ENCODE assay signal across 8 mouse cellular contexts in the genomic region with DNA sequence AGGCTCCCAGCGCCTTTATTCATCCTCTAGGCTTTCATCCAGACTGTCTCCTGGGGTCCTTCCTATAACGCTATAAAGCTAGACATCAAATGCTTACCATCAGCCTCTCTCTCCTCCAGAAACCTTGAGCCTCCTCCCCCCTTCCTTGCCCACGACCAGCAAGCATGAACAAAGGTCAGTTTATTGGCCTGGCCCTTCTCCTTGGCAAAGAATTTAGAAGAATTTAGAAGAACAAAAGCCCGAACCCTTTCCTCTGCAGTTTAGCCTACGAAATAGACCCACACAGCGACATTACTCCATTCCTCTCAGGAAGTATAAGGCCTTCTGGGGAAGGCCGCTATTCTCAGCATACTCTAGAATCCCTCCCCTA. TPM values are rescaled to one million over a fixed set of nuclear protein-coding genes. Genes with fewer than 3 reads are reported as not detected.
DNase-seq lines count a peak whose midpoint lies in the region; ATAC-seq and TF ChIP-seq lines count a peak whose summit lies in the region.

No protein-coding gene starts in this region.

- no peak overlapping the region for H3K4me3 ChIP-seq in kidney, adult 2 months (ENCODE audit: insufficient read depth, low read depth, low read length)
- peak overlapping the region; percentile 13 for H3K4me3 ChIP-seq in bone marrow, adult 2 months (replicated peaks; ENCODE audit: control insufficient read depth, low read depth, low read length)
- H3K4me3 ChIP-seq in hindbrain, embryonic 11.5 days (ENCODE audit: low read depth, low read length) = peak overlapping the region; percentile 26
- peak overlapping the region; percentile 17 for H3K4me3 ChIP-seq in midbrain, embryonic 11.5 days (ENCODE audit: low read depth, low read length)

- peak overlapping the region; percentile 96 for H3K27ac ChIP-seq in kidney, adult 2 months (ENCODE audit: insufficient read depth, low read depth, low read length)
- H3K27ac ChIP-seq in bone marrow, adult 2 months (ENCODE audit: control insufficient read depth, insufficient read depth, low read depth, low read length, poor library complexity) = peak overlapping the region; percentile 72; the same call in 1 of the 2 replicates
- peak overlapping the region; percentile 85 for H3K27ac ChIP-seq in hindbrain, embryonic 11.5 days (ENCODE audit: low read depth, low read length)
- peak overlapping the region; percentile 55 for H3K27ac ChIP-seq in midbrain, embryonic 11.5 days (ENCODE audit: low read depth, low read length)

- no peaks in the 10 kb centered on the region for H3K27me3 ChIP-seq in kidney, adult 2 months (replicated peaks; ENCODE audit: control insufficient read depth, insufficient read depth, low read length)
- no peaks in the 10 kb centered on the region for H3K27me3 ChIP-seq in hindbrain, embryonic 11.5 days (ENCODE audit: control insufficient read depth, insufficient read depth, low read length)
- H3K27me3 ChIP-seq in midbrain, embryonic 11.5 days (ENCODE audit: control insufficient read depth, insufficient read depth, low read length) = no peaks in the 10 kb centered on the region

- H3K4me1 ChIP-seq in kidney, adult 2 months (ENCODE audit: control insufficient read depth, insufficient read depth, low read length) = peaks cover 34% of the 10 kb centered on the region
- peaks cover 2% of the 10 kb centered on the region; the same call in 1 of the 2 replicates for H3K4me1 ChIP-seq in bone marrow, adult 2 months (ENCODE audit: control insufficient read depth, insufficient read depth, low read length)
- peaks cover 3% of the 10 kb centered on the region for H3K4me1 ChIP-seq in hindbrain, embryonic 11.5 days (replicated peaks; ENCODE audit: control insufficient read depth, insufficient read depth, low read length)
- H3K4me1 ChIP-seq in midbrain, embryonic 11.5 days (ENCODE audit: control insufficient read depth, insufficient read depth, low read length) = peaks cover 8% of the 10 kb centered on the region

- no peak for TF ChIP-seq CTCF in kidney, adult 2 months (conservative IDR thresholded peaks at IDR 0.05; ENCODE audit: insufficient read depth, insufficient read length, low read depth, low read length)
- no peak for TF ChIP-seq CTCF in bone marrow, adult 2 months (IDR thresholded peaks at IDR 0.05; ENCODE audit: control insufficient read depth, insufficient read depth, low read length)

- peak; percentile 87 for DNase-seq in kidney, adult 2 months
- DNase-seq in kidney, postnatal 25 days = no peak
- DNase-seq in hindbrain, embryonic 11.5 days (ENCODE audit: low spot score) = no peak
- DNase-seq in midbrain, embryonic 11.5 days (ENCODE audit: low spot score, missing footprints) = no peak
- no peak for DNase-seq in urinary bladder, postnatal 4 days (ENCODE audit: low spot score in 2 of 2)
- DNase-seq in frontal cortex, postnatal 14 days (ENCODE audit: low spot score in 2 of 2) = no peak
- DNase-seq in lung, postnatal 14 days = no peak

- ATAC-seq in hindbrain, embryonic 11.5 days (ENCODE audit: low FRiP score) = no peak
- ATAC-seq in midbrain, embryonic 11.5 days (ENCODE audit: low FRiP score) = no peak; the same call in 1 of the 2 replicates

- TF ChIP-seq POLR2A in kidney, adult 2 months (IDR thresholded peaks at IDR 0.05; ENCODE audit: low read depth, low read length) = no peak
- TF ChIP-seq POLR2A in bone marrow, adult 2 months (IDR thresholded peaks at IDR 0.05; ENCODE audit: borderline replicate concordance, control insufficient read depth, low read depth, low read length) = no peak

- H3K36me3 ChIP-seq in kidney, adult 2 months (ENCODE audit: control insufficient read depth, insufficient read depth, low read length) = no peaks in the 10 kb centered on the region
- no peaks in the 10 kb centered on the region for H3K36me3 ChIP-seq in hindbrain, embryonic 11.5 days (ENCODE audit: control insufficient read depth, insufficient read depth, low read length)
- H3K36me3 ChIP-seq in midbrain, embryonic 11.5 days (ENCODE audit: control insufficient read depth, insufficient read depth, low read length) = no peaks in the 10 kb centered on the region

- H3K9ac ChIP-seq in hindbrain, embryonic 11.5 days (ENCODE audit: low read depth, low read length) = peak overlapping the region; percentile 72
- peak overlapping the region; percentile 69 for H3K9ac ChIP-seq in midbrain, embryonic 11.5 days (ENCODE audit: low read length)

- peak overlapping the region; percentile 63 for H3K4me2 ChIP-seq in hindbrain, embryonic 11.5 days (replicated peaks; ENCODE audit: low read depth, low read length)
- peak overlapping the region; percentile 42 for H3K4me2 ChIP-seq in midbrain, embryonic 11.5 days

- WGBS in kidney, adult 2 months = 19% methylated on average over 7 of the region's 7 CpGs
- WGBS in bone marrow, adult 2 months = 34% methylated on average over 7 of the region's 7 CpGs
- 54% methylated on average over 7 of the region's 7 CpGs for WGBS in hindbrain, embryonic 11.5 days
- 50% methylated on average over 7 of the region's 7 CpGs for WGBS in midbrain, embryonic 11.5 days

- no peaks in the 10 kb centered on the region for H3K9me3 ChIP-seq in hindbrain, embryonic 11.5 days (ENCODE audit: control insufficient read depth, low read length)
- H3K9me3 ChIP-seq in midbrain, embryonic 11.5 days (ENCODE audit: control insufficient read depth, low read length) = no peaks in the 10 kb centered on the region

RNA-seq across cellular contexts. Expression of a gene that starts 8.5 kb away (rescaled TPM):
- polyA plus RNA-seq in kidney, adult 2 months (2012; rRNA removed) = 0.09 and 0.12 TPM in 2 replicates
- not detected in 2 replicates for polyA plus RNA-seq in bone marrow, adult 2 months (2011; ENCODE audit: insufficient read depth, insufficient read length, low replicate concordance, missing spikeins)
- polyA plus RNA-seq in hindbrain, embryonic 11.5 days (2014; fragmentation: Nextera tagmentation; extraction: Ambion mirVana) = 0.45 and 0.66 TPM in 2 replicates
- polyA plus RNA-seq in midbrain, embryonic 11.5 days (2014; fragmentation: Nextera tagmentation; extraction: Ambion mirVana) = 0.41 TPM in 1 of 2 replicates, not detected in the other

RNA-seq across cellular contexts. Expression of a gene that starts 31.1 kb away (rescaled TPM):
- 64.3 and 70.9 TPM in 2 replicates for polyA plus RNA-seq in kidney, adult 2 months (2012; rRNA removed)
- polyA plus RNA-seq in bone marrow, adult 2 months (2011; ENCODE audit: insufficient read depth, insufficient read length, low replicate concordance, missing spikeins) = 16.4 and 60.4 TPM in 2 replicates
- 10.4 TPM in 2 replicates for polyA plus RNA-seq in hindbrain, embryonic 11.5 days (2014; fragmentation: Nextera tagmentation; extraction: Ambion mirVana)
- 6.6 and 8.0 TPM in 2 replicates for polyA plus RNA-seq in midbrain, embryonic 11.5 days (2014; fragmentation: Nextera tagmentation; extraction: Ambion mirVana)
